Mouse (Mus musculus) stomach, postnatal 0 days (tissue): ENCODE data around the gene Capn15.

Experiments used
- CTCF ChIP-seq: IDR thresholded peaks from 2 replicates; pipeline ENCODE4 v1.5.1; 2016; ENCODE audit warnings: antibody characterized with exemption, low read depth, mild to moderate bottlenecking, moderate library complexity
- EP300 ChIP-seq: optimal IDR thresholded peaks from 2 replicates; pipeline ENCODE3; 2016; ENCODE audit warnings: antibody characterized with exemption

GRCm38 (mm10) chr17:25949981-25950380 lies 35.6 kb downstream of the Capn15 start:
- TF ChIP-seq CTCF (no peak), EP300 (no peak)
